Mouse (Mus musculus): ENCODE measurements around the gene Ctla4.

Ctla4 gene

DNA sequence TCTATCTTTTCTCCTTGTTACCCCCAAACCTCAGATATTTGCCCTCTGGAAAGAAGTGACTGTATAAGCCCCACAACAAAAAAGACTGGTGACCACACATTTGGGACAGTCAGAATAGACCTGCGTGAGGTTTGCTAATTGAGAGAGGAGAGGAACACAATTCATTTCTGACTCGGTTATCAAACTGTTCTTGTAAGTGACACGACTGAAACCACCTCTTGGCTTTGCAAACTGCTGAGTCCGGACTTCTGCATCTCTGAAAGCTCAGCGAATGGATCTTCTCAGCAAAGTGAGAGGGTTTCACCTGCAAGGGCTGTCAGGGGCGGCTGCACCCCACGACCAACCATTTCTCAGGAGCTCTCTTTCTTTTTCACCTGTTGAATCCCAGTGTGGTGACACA lies 43.6 kb downstream of the Ctla4 start:
- DNase-seq, result no peak

DNA sequence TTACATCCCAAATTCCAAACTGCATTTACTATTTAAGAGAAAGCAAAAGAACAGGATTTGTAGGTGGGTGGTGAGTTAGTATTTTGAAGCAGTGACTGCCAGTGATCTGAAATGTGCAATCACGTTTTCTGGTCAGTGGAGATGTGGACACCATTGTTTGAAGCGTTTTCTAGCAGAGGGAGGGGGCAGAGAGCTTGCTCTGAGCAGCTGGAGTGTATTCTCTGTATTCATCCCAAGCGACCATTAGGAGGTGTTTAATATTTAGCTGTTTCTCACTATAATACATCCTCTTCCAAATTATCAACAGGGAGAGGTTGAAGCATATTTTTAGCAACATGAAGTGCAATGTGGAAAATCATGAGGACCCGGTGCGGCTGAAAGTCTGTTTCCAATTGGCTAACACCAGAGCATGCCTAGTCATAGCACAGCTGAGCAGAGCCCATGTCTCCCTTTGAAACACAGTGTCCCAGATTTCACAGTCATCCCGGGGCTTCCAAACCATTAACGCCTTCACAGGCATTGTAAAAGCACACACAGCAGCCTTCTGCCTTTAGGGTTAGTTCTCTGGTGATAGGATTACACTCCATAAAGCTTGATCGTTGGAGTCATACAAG lies 49.3 kb downstream of the Ctla4 start:
- DNase-seq, result no peak

DNA sequence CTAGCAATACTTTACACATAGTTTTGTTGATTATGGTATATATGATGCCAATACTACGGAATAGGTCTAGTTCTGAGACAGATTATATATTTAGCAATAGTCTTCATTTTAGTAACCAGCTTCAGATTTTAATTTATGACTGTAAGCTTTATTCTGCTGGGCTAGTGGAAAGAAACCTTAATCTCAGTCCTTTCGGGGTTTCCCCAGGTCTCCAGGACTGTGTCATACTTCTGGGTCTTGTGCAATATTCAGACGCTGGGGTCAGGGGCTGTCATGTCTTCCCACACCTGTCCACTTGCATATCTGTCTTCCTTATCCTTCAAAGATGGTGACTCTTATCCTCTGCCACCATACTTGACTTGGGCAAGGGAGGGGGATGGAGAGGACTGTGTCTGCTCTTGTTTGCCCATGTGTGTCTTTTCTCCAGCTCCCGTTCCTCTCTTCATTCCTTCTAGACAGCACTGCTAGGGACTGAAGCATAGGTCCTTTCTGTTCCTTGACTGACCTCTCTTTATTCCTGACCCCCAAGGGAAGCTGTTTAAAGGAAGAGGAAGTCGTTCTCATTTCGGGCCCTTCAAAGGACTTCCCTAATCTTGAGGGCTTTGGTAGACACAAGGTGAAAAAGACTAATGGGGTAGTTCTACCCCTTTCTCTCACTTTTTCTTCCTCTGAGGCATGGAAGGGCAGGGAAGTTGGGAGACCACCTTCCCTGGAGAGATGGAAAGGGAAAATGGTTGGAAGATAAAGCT lies 50.3 kb downstream of the Ctla4 start:
- DNase-seq, result no peak

DNA sequence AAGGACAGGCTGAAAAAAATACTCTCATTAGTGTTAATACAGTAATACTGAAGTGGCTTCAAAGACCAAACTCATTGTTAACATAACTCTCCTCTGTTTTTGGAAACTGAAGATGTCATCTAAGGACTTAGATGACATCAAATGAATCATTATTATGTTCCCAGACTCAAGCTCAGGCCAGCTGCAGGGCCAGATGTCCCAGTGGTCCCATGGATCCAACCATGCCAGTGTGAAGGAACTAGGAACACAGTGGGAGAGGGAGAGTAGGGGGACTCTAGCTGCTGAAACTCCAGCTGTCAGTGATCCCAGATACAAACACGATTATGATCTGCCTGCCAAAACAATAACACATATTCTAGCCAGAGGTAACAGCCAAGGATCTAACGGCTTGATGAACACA lies 51.5 kb downstream of the Ctla4 start:
- DNase-seq, result no peak

DNA sequence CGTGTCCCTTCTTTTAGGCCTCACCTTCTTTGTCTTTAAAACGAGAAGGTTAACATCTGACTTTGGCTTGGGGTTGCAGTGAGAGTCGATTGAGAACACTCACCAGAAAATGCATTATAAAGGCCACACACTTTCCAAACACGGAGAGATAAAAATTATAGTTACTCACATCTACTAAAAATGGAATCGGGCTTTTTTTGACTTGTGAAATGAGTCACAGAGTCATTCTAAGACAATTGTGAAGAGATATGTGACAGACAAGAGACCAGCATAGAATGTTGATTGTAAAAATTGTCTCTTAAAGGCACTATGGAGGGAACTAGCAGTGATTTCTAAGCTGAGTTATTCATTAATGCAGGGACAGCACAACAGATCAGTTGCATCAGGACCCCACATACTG lies 52.2 kb downstream of the Ctla4 start:
- DNase-seq, result no peak

DNA sequence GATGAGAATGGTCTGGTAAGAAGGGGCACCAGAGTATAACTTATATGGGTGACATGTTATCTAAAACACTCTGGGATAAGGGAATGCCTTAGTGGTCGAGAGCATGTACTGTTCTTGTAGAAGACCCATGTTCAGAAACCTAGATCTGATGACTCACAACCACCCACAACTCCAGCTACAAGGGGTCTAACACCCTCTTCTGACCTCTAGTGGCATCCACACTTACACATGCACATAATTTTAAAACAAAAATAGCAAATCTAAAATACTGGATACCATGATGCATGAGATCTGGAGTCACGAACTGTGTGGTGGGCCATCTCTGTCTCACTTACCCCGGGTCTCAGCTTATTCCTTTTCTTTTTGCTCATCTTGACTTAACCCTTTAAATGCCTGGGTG lies 53.2 kb downstream of the Ctla4 start:
- no peak for DNase-seq

DNA sequence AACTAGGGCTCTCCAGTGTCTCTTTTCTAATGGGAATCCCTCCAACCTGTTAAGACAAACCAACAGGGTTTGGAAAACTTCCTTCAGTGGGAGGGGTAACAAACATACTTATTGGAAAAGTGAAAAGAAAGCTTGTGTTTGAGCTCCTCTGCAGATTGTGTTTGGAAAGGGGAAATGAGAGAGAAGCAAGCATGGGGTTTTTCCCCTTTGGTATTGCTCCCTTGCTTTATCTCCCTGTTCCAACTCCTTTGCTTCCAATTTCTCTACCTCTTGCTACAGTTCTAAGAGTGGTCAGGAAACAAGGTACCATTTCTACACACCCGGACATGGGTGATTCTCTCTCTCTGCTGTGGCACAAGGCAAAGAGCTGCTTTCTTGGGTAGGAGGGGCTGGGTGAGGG lies 53.8 kb downstream of the Ctla4 start:
- DNase-seq, result no peak

DNA sequence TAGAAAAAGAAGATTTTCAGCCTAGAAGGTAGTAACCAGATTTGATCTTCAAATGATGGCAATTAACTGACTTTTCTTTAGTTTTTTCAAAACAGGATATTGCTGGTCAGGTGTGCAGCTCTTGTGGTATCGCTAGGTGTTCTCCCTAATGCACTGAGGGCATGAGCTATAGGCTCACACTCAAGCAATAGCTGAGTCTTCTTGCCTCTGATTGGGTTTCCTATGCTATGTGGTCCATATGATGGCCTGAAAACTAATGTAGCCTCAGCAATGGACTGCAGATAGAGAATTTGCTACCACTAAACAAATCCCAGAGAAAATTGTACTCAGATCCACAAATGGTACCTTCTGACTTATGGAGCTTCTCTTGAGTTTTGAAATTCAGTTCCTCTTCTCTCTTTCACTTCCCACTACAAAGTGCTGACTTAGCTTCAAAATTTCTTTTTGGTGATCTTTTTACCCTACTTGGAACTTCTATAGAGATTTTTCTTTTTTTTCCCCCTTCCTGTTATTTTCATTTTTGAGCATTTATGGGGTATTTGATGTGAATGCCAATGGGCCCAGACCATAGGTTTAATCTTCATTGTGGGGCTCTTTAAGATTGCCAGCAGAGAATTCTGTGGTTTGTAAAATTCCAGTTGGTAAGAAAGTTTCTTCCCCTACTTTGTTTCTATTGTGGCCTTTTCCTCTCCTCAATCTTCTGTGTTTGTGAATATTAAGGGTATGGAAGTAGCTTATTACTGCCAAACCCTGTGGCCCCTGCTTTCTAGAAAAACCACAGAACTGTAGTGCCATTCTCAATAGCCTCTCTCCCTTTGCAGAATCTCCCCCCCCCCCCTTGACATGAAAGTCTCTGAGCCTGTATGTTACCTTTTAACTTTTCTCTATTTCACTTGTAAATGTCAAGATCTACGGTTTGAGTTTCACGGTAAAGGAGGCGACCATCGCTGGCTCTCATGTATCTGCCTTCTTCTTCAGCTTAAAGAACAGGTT lies 54.6 kb downstream of the Ctla4 start:
- DNase-seq, result no peak

DNA sequence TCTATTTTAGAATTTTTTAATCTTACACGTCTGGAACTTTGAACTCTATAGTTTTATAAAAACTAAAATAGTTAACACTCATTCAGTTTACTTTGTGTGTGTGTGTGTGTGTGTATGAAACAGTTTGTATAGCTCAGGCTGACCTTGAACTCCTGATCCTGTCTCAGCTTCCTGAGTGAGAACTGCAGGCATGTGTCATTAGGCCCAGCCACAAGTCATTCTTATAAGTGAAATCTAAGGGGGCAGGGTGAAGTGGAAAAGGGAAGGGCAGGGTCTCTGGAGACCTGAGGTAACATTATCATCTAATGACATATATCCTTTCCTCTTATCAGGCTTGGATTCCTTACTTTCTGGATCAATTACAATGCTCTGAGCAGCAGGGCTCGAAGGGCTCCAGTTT lies 56.1 kb downstream of the Ctla4 start:
- DNase-seq, result no peak

DNA sequence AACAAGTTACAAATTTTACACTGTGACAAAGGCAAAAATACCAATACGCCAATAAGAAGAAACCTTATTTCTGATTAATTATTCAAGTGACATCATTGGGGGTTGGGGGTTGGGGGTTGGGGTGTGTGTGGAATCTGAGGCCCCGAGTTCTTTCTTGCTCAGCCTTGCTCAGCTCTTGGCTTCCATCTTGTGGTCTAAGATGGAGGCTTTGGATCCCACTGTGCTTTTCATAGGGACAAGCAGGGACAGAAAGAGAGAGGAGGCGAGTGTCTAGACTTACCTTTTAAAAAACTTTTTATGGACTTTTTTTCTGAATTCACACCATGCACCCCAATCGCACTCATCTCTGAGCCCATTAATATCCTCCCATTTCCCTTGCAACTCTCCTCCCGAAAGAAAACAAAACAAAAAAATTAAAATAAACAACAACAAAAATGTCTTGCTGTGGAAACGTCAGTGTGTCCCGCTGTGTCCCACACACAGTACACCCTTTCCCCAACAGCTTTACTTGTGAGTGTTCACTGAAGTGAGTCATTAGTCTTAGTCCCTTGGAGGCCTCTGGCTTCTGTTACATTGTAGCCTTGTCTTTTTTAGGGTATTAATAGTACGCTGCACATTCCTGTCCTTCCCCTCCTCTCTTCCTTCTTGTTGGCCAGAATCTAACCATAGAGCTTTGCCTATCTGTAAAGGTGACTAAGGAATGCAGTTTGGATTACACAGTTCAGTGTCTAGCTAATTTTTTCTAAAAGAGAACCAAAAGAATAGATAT lies 59.0 kb downstream of the Ctla4 start:
- no peak for DNase-seq

DNA sequence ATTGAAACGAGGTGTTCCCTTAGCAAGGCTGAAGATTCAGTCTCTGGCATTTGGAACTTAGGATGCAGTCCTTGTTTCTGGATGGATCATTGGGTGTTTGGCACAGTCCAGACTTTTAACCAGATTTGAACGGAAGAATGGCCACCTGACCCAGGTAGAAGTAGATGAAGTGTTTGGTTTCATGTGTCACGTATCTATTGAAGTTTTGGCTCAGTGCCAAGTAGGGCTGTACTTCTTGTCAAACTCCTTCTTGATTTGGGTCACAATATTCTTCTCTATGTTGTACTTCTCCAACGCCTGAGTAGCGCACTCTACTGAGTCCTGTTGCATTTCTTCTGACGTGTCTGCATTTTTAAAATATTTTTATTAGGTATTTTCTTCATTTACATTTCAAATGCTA lies 61.3 kb downstream of the Ctla4 start:
- no peak for DNase-seq

DNA sequence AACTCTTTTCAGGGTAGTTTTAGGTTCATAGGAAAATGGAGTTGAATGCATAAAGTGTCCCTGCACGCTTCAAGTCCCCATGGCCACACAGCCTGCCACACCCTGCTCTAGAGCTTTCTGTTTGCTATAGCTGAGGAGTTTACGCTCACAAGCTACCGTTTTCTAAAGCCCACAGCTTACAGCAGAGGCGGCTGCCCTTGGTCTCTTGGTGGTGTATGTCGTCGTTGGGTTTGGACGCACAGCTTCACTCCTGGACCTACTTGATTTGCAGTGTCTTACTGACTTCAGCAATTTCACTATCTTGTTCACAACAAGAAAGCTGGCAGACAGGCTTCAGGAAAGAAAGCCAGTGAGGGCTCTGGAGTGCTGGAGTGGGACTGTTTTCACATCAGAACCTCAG lies 66.2 kb downstream of the Ctla4 start:
- DNase-seq, result no peak

DNA sequence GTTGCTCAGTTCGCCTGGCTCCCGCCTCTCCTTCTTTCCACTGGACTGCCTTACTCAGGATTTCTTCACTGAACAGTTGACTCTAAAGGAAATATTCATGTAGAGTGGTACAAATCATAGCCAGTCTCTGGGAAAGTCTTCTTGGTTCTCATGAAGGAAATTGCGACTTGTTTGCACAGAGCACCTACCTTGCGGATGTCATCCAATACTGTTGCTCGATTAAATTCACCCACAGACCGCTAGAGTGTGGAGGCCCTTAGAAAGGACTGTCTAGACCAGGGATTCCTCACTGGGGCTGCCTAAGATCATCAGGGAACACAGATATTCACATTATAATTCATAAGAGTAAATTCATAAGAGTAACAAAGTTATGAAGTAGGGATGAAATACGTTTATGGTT lies 66.9 kb downstream of the Ctla4 start:
- DNase-seq, result no peak

DNA sequence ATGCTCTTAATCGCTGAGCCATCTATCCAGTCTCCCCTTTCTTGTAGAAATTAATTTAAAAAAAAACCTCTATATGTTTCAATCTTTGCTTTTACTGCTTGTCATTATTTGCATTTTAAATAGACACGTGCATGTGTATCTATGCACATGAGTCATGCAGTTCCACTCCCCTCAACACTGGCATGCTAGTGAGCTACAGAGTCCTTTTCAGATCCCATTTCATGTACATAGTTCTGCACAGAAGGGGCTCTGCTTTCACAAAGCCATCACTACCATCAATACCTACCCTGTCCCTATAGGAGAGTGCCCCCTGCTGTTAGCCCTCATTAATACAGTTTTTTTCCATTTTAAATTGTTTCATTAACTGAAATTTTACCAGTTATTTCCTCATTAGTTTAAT lies 68.0 kb downstream of the Ctla4 start:
- no peak for DNase-seq

DNA sequence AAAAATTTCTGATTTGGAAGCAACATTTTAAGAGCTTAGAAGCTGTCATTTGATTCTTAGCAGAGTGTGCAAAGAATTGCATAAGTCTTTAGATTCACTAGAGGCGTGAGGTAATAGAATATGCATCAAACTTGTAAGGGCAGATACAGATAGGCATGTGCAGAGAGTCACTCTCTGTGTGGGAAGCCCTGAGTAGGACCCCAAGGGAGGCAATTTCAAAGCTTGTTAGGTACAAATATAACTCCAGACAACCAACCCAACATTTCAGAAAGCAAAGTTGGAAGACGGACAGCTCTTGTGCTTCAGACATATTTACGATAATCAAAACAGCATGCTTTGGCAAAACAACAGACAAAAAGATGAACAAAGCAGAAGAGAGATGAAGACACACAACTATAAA lies 68.4 kb downstream of the Ctla4 start:
- DNase-seq, result no peak

DNA sequence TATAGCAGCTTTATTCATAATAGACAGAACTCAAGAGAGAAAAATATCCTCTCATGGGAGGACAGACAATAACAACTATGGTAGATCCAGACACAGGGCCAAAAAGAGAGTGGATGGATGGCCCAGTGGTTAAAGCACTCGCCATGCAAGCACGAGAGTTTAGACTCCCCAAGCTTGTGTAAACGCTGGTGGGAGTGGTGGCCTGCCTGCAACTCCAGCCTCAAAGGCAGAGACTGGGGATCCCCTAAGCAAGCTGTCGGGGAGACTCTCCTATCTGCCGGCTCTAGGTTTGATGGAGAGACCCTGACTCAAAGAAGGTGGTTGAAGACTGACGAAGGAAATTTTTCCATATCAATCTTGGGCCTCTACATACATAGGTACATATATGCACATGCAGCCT lies 69.4 kb downstream of the Ctla4 start:
- no peak for DNase-seq

DNA sequence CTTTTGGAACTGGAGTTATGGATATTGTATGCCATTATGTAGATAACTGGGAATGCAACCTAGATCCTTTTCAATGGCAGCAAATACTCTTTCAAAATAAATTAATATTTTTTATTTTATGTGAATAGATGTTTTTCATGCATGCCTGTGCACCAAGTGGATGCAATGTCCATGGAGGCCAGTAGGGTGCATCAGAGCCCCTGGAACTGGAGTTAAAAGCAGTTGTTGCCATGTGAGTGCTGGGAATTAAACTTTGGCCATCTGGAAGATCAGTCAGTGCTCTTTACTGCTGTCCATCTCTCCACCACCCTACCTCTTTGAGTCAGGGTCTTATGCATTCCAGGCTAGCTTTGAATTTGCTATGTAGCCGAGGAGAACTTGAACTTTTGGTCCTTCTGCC lies 71.5 kb downstream of the Ctla4 start:
- no peak for DNase-seq

DNA sequence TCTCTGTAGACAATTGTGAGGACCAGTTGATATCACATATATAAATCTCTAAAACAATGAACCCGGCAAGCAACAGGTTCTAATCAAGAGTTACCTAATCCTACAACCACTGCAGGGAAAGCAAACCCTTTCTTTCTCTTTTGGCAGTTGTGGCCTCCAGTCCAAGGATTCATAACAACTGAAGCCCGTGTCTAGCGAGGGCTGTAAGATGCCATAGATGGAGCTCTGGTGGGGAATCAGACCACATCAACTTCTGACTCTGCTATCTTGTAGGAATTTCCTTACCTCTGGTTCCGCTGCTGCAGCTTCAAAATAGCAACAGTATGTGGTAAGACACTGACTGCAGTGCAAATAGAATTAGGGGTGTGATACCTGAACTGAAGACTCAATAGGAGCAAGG lies 72.4 kb downstream of the Ctla4 start:
- no peak for DNase-seq

DNA sequence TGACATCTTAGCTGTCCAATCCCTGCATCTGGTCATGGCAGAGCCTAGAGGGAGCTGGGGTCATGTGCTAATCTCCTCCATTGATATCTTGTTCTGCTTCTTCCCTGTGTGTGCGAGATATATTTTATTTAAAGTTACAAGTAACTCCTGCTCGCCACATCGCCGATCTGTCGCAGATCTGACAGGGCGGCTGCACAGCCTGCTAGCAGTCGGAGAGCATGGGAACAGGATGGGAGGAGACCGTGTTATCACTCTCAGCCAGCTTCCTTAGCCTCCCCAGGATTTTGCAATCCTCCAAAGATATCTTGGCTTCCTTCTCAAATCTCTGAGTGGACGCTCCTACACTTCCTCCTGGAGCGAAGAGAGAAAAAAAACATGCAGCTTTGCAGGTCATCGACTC lies 73.7 kb downstream of the Ctla4 start:
- no peak for DNase-seq

DNA sequence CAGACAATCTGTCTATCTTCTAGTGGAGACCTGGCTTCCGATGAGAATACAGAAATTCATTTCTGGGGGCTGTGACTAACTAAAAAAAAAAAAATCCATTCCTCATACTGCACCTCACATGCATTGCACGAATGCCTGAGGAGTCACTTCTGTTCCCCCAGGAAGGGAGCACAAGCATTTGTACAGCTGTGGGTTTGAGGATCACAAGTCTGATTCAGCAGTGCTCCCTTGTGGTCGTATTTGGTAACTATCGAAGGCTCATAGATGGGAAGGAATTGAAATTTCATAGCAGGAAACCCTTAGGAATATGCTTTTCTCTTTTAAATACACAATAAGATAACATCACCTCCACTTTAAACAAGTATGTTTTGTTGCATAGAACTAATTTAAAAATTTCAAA lies 74.3 kb downstream of the Ctla4 start:
- no peak for DNase-seq

DNA sequence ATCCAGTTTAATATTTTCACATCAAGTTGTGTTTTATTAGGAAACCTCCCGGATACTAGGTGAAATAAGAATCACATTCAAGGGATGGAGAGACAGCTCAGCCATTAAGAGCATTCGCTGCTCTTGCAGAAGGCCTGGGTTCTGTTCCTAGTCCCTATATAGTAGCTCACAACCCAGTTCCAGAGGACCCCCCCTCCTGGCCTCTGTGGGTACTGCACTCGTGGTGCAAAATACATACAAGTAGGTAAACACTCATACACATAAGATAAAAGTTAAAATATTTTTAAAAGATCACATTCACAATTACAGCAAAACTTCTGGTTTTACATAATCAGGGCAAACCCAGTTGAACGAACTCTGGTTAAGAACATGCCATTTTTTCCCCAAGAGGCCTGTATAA lies 75.3 kb downstream of the Ctla4 start:
- DNase-seq, result no peak

Measured in thymus, adult 18-20 months (tissue).